Mouse (Mus musculus) cerebellum, adult 11-12 months (tissue): ENCODE measurements around the gene Homer1.

Experiments used
- DNase-seq: peaks from one replicate; pipeline ENCODE4 v3.0.0; 2022

Gene Homer1

GRCm38 (mm10) chr13:93410343-93410742 lies 110.9 kb downstream of the Homer1 start:
- DNase-seq, result no peak

DNA sequence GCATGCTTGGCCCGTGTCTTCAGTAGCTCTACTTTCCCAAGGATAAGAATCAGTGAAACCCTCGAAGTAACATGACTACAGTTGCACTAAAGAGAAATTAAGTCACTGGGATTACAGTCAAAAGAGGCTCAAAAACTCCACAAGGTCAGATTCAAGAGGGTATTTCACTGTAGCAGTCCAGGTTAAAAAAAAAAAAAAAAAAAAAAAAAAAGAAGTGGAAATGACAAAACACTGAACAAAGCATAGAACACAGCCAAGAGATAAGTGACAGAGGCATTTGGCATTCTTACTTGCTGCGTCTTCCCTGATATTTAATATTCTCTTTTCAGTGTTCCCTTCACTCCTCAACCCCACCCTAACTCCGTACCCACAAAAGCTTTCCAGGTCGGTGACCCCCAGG lies 115.6 kb downstream of the Homer1 start:
- no peak for DNase-seq

DNA sequence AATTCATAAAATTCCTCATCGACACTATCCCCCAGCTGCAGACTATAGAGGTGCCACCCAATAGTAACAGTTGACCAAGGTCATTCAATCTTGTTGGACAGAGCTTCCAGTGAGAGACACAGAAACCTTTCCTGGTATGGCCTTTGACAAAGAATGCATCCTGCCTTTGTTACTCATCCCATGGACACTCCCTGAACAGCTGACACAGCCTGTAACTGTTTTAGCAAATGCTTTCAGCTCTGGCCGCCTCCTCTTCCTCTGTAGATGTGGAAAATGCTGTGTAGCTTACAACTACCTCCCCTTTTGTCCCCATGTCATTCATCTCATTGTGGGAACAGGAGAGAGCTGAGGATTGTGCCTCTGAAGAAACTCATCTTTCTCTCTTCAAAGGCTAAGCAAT lies 118.9 kb downstream of the Homer1 start:
- no peak for DNase-seq

DNA sequence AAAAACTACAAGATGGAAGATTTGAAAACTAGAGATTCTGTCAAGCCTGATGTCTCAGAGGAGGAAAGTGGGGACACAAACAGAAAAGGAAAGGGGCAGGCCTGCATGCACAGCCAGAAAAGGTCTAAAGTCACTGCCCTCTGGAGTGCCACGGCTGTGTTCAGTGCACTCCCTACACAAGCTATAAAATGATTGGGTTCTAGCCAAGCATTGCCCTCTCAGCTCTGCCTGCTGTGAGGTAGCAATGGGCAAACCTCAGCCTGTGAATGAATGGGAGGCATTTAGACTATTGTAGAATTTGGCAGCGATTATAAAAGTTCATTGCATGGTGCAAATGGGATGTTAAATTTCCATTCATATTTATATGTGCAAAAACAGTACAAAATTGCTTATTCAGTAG lies 120.3 kb downstream of the Homer1 start:
- DNase-seq, result no peak

- no peak for DNase-seq
These were observed 123.8 kb downstream of the Homer1 start for GRCm38 (mm10) chr13:93423224-93423623.

GRCm38 (mm10) chr13:93427920-93428876 lies 128.8 kb downstream of the Homer1 start:
- no peak for DNase-seq

DNA sequence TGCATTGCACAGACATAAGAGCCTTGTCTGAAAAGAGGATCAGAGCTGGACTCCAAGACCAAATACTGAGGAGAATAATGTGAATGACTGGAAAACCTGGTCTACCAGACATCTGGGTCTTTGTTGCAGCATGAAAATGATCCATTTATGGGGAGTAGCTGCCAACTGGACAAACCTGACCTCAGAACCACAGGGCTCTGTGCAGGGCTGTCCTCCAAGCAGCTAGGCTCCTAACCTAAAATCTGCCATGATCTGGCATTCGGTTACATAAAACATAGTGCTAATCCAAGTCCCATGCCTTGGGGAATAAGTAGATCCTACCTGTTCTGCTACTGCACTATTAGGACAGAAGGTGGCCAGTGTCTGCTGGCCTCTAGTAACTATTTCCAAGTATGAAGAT lies 129.8 kb downstream of the Homer1 start:
- no peak for DNase-seq

GRCm38 (mm10) chr13:93440167-93440566 lies 140.7 kb downstream of the Homer1 start:
- no peak for DNase-seq

GRCm38 (mm10) chr13:93453275-93453674 lies 153.8 kb downstream of the Homer1 start:
- peak; percentile 77 for DNase-seq
